In genomic region chr1:162077454-162077853, GRCm38 (mm10) we compare ENCODE assay signal across 8 mouse cellular contexts.
DNase-seq lines count a peak whose midpoint lies in the region; ATAC-seq and TF ChIP-seq lines count a peak whose summit lies in the region.
"Had no signal": no experiment of that assay in that cellular context is flagged by ENCODE, and none has a peak within 500 bp of the region (broad histone marks: within the 10 kb centered on the region; RNA-seq: fewer than 3 reads in every experiment).

No protein-coding gene starts in this region.

- no peak overlapping the region for H3K4me3 ChIP-seq in kidney, postnatal 0 days (replicated peaks; ENCODE audit: low read depth, low read length)
- H3K4me3 ChIP-seq in limb, embryonic 12.5 days (replicated peaks) = no peak overlapping the region

- TF ChIP-seq CTCF in kidney, postnatal 0 days (IDR thresholded peaks at IDR 0.05; ENCODE audit: low read depth) = no peak

- H3K9ac ChIP-seq in kidney, postnatal 0 days (ENCODE audit: low read depth, low read length) = no peak overlapping the region
- H3K9ac ChIP-seq in limb, embryonic 12.5 days (replicated peaks) = no peak overlapping the region

- H3K9me3 ChIP-seq in kidney, postnatal 0 days (replicated peaks; ENCODE audit: low read length) = no peaks in the 10 kb centered on the region
- no peaks in the 10 kb centered on the region for H3K9me3 ChIP-seq in limb, embryonic 12.5 days

- H3K4me1 ChIP-seq in kidney, postnatal 0 days (replicated peaks; ENCODE audit: insufficient read depth, low read length) = no peaks in the 10 kb centered on the region; the same call in 1 of the 2 replicates
- peaks cover 71% of the 10 kb centered on the region for H3K4me1 ChIP-seq in limb, embryonic 12.5 days (replicated peaks)

- peak overlapping the region; percentile 74 for H3K27ac ChIP-seq in kidney, postnatal 0 days
- peak overlapping the region; percentile 99 for H3K27ac ChIP-seq in limb, embryonic 12.5 days

- 54% methylated on average over 6 of the region's 6 CpGs for WGBS in kidney, postnatal 0 days
- 43% methylated on average over 6 of the region's 6 CpGs for WGBS in limb, embryonic 12.5 days

- ATAC-seq in kidney, postnatal 0 days (replicated peaks; ENCODE audit: low FRiP score, low read depth) = no peak
- ATAC-seq in limb, embryonic 12.5 days (ENCODE audit: insufficient number of reproducible peaks, insufficient read depth, low FRiP score, low TSS enrichment, low read depth) = no peak
- ATAC-seq in erythroblast, adult 5-6 weeks (replicated peaks; ENCODE audit: low FRiP score, poor library complexity, severe bottlenecking) = no peak
- ATAC-seq: Patski had no signal

- H3K36me3 ChIP-seq in kidney, postnatal 0 days (ENCODE audit: insufficient read depth, low read length) = no peaks in the 10 kb centered on the region
- no peaks in the 10 kb centered on the region for H3K36me3 ChIP-seq in limb, embryonic 12.5 days

- H3K4me2 ChIP-seq in kidney, postnatal 0 days (ENCODE audit: low read length) = no peak overlapping the region
- no peak overlapping the region for H3K4me2 ChIP-seq in limb, embryonic 12.5 days

- H3K27me3 ChIP-seq in kidney, postnatal 0 days (ENCODE audit: insufficient read depth, low read length) = no peaks in the 10 kb centered on the region
- H3K27me3 ChIP-seq in limb, embryonic 12.5 days = no peaks in the 10 kb centered on the region
- H3K27me3 ChIP-seq: Patski had no signal

- peak; percentile 43 for DNase-seq in kidney, postnatal 0 days (ENCODE audit: low spot score)
- DNase-seq in kidney, adult 9 months = no peak
- peak; percentile 45 for DNase-seq in cerebellum, adult 11 months
- peak; percentile 79 for DNase-seq in cerebellum, adult 9-10 months
- DNase-seq in gastrocnemius, postnatal 4 days (ENCODE audit: low spot score in 2 of 2) = no peak

Comparison
In these comparisons a context has a peak if more than half of its experiments do, and no peak if none do; other contexts are left out.
1. DNase-seq: peak in kidney, postnatal 0 days (single experiment), cerebellum, adult 11 months (single experiment) and cerebellum, adult 9-10 months (single experiment); none in kidney, adult 9 months (single experiment) and gastrocnemius, postnatal 4 days (0 of 2).